Mouse (Mus musculus) midbrain, embryonic 14.5 days (tissue): Measurements from ENCODE around the gene Igfbp3. TPM values are rescaled to one million over a fixed set of nuclear protein-coding genes. Genes with fewer than 3 reads are reported as not detected.
"Not testable (repeated sequence)": the region's sequence is repeated elsewhere in the genome, so short reads cannot be mapped to it uniquely, and the experiment has no call there.

Experiments used
- ATAC-seq: fragments of 200-750 bp; cut with Nextera tagmentation; 2 replicates; pipeline ENCODE4 v1.8.0; 2017; ENCODE audit warnings: moderate number of reproducible peaks, moderate library complexity; ENCODE audit not compliant: low FRiP score, low TSS enrichment
- DNase-seq: peaks from one replicate; pipeline ENCODE4 v3.0.0-alpha.2; 2015
- H3K27ac ChIP-seq: fragments of 300-500 bp; sonication (generic); replicated peaks from 2 replicates; pipeline ENCODE4 v1.5.1; 2014; ENCODE audit warnings: mild to moderate bottlenecking, low read depth, low read length, moderate library complexity
- H3K27me3 ChIP-seq: fragments of 300-500 bp; sonication (generic); 2 replicates; pipeline ENCODE4 v1.6.1; 2014; ENCODE audit warnings: low read length, control low read depth, mixed read lengths; ENCODE audit not compliant: control insufficient read depth, insufficient read depth
- H3K36me3 ChIP-seq: fragments of 300-500 bp; sonication (generic); 2 replicates; pipeline ENCODE4 v1.6.1; 2014; ENCODE audit warnings: low read length, control low read depth; ENCODE audit not compliant: control insufficient read depth, insufficient read depth
- H3K4me1 ChIP-seq: fragments of 300-500 bp; sonication (generic); 2 replicates; pipeline ENCODE4 v1.6.1; 2014; ENCODE audit warnings: mild to moderate bottlenecking, antibody characterized with exemption, low read length, control low read depth; ENCODE audit not compliant: control insufficient read depth, insufficient read depth
- H3K4me2 ChIP-seq: fragments of 300-500 bp; sonication (generic); 2 replicates; pipeline ENCODE4 v1.6.1; 2014; ENCODE audit warnings: mild to moderate bottlenecking, low read length, moderate library complexity
- H3K4me3 ChIP-seq: fragments of 300-500 bp; sonication (generic); replicated peaks from 2 replicates; pipeline ENCODE4 v1.5.1; 2014; ENCODE audit warnings: low read depth, low read length
- H3K9ac ChIP-seq: fragments of 300-500 bp; sonication (generic); replicated peaks from 2 replicates; pipeline ENCODE4 v1.6.1; 2014; ENCODE audit warnings: mild to moderate bottlenecking, low read length, moderate library complexity
- H3K9me3 ChIP-seq: fragments of 300-500 bp; sonication (generic); 2 replicates; pipeline ENCODE4 v1.6.1; 2016; ENCODE audit warnings: low read length, control low read depth, mixed read lengths; ENCODE audit not compliant: control insufficient read depth
- WGBS: fragments of 180-500 bp; shearing (Covaris S2); extraction: QIAGEN DNeasy Blood & Tissue Kit; methylation state at CpG from one replicate; pipeline ENCODE4 v1.1.7; 2014; 5-methylcytosine and 5-hydroxymethylcytosine counted together
- polyA plus RNA-seq: library from polyadenylated mRNA; unstranded; fragments of >200 nt; fragmentation: Nextera tagmentation; extraction: Ambion mirVana; gene quantifications from 2 replicates; pipeline ENCODE4 v1.2.1, GENCODE M21; 2014

Igfbp3 gene
- polyA plus RNA-seq, 1 experiment from 2014 or later = 13.3 TPM

- ATAC-seq = no peak
- DNase-seq = no peak
- H3K27ac ChIP-seq = no peak overlapping the region
- H3K27me3 ChIP-seq = no peaks in the 10 kb centered on the region
- no peaks in the 10 kb centered on the region for H3K36me3 ChIP-seq
- WGBS = 70% methylated on average over 3 of the region's 3 CpGs
- no peak overlapping the region for H3K4me3 ChIP-seq
- no peaks in the 10 kb centered on the region for H3K9me3 ChIP-seq
- H3K4me1 ChIP-seq = no peaks in the 10 kb centered on the region
- H3K9ac ChIP-seq = no peak overlapping the region
- H3K4me2 ChIP-seq = no peak overlapping the region
Observed at GRCm38 (mm10) chr11:7234981-7235609, 21.4 kb upstream of the Igfbp3 start.

GRCm38 (mm10) chr11:7234436-7234835 lies 20.7 kb upstream of the Igfbp3 start:
- Histone ChIP-seq H3K27me3 (no peaks in the 10 kb centered on the region), H3K4me3 (no peak overlapping the region)
- 76% methylated on average over 1 of the region's 1 CpGs for WGBS

GRCm38 (mm10) chr11:7233333-7233732 lies 19.6 kb upstream of the Igfbp3 start:
- H3K36me3 ChIP-seq = no peaks in the 10 kb centered on the region
- no peak overlapping the region for H3K4me3 ChIP-seq
- H3K4me1 ChIP-seq = no peaks in the 10 kb centered on the region
- no peak for DNase-seq
- H3K27me3 ChIP-seq = no peaks in the 10 kb centered on the region
- H3K9me3 ChIP-seq = no peaks in the 10 kb centered on the region
- ATAC-seq = no peak
- H3K4me2 ChIP-seq = no peak overlapping the region
- WGBS = 90% methylated on average over 2 of the region's 2 CpGs
- no peak overlapping the region for H3K9ac ChIP-seq
- H3K27ac ChIP-seq = no peak overlapping the region

More at GRCm38 (mm10) chr11:7234436-7234835, 20.7 kb upstream of the Igfbp3 start:
- ATAC-seq (no peak), DNase-seq (peak; percentile 20)
- Histone ChIP-seq H3K9me3 (no peaks in the 10 kb centered on the region), H3K9ac (no peak overlapping the region), H3K27ac (no peak overlapping the region), H3K36me3 (no peaks in the 10 kb centered on the region), H3K4me1 (no peaks in the 10 kb centered on the region), H3K4me2 (no peak overlapping the region)

GRCm38 (mm10) chr11:7231958-7232357 lies 18.2 kb upstream of the Igfbp3 start:
- DNase-seq (no peak), ATAC-seq (no peak)
- WGBS = 90% methylated on average over 4 of the region's 4 CpGs
- H3K36me3 ChIP-seq = no peaks in the 10 kb centered on the region
- no peak overlapping the region for H3K9ac ChIP-seq
- H3K27ac ChIP-seq = no peak overlapping the region
- no peak overlapping the region for H3K4me3 ChIP-seq
- H3K4me2 ChIP-seq = no peak overlapping the region
- H3K9me3 ChIP-seq = no peaks in the 10 kb centered on the region
- H3K27me3 ChIP-seq = no peaks in the 10 kb centered on the region
- H3K4me1 ChIP-seq = no peaks in the 10 kb centered on the region

- H3K4me2 ChIP-seq = no peak overlapping the region
- no peaks in the 10 kb centered on the region for H3K4me1 ChIP-seq
- WGBS = 88% methylated on average over 4 of the region's 4 CpGs
- no peak overlapping the region for H3K4me3 ChIP-seq
- ATAC-seq = no peak
- H3K36me3 ChIP-seq = no peaks in the 10 kb centered on the region
- H3K27me3 ChIP-seq = no peaks in the 10 kb centered on the region
- H3K9ac ChIP-seq = no peak overlapping the region
- H3K9me3 ChIP-seq = no peaks in the 10 kb centered on the region
- H3K27ac ChIP-seq = no peak overlapping the region
- no peak for DNase-seq
Observed at GRCm38 (mm10) chr11:7230000-7230399, 16.3 kb upstream of the Igfbp3 start.

- Histone ChIP-seq H3K4me2 (no peak overlapping the region), H3K36me3 (no peaks in the 10 kb centered on the region), H3K9ac (no peak overlapping the region), H3K4me1 (no peaks in the 10 kb centered on the region), H3K4me3 (no peak overlapping the region), H3K9me3 (no peaks in the 10 kb centered on the region), H3K27ac (no peak overlapping the region), H3K27me3 (no peaks in the 10 kb centered on the region)
- WGBS = 83% methylated on average over 4 of the region's 4 CpGs
- ATAC-seq (no peak), DNase-seq (no peak)
Observed at GRCm38 (mm10) chr11:7228107-7228506, 14.4 kb upstream of the Igfbp3 start.

GRCm38 (mm10) chr11:7226810-7227550 lies 13.3 kb upstream of the Igfbp3 start:
- Histone ChIP-seq H3K27me3 (no peaks in the 10 kb centered on the region), H3K27ac (no peak overlapping the region), H3K9ac (no peak overlapping the region), H3K4me3 (no peak overlapping the region), H3K4me2 (no peak overlapping the region), H3K36me3 (no peaks in the 10 kb centered on the region), H3K4me1 (no peaks in the 10 kb centered on the region), H3K9me3 (no peaks in the 10 kb centered on the region)
- WGBS = 89% methylated on average over 7 of the region's 7 CpGs
- ATAC-seq = no peak
- no peak for DNase-seq

GRCm38 (mm10) chr11:7226200-7226599 lies 12.5 kb upstream of the Igfbp3 start:
- no peak for ATAC-seq

GRCm38 (mm10) chr11:7221826-7222225 lies 8.1 kb upstream of the Igfbp3 start:
- not testable (repeated sequence) for H3K4me1 ChIP-seq, DNase-seq, H3K4me3 ChIP-seq, H3K27ac ChIP-seq, H3K27me3 ChIP-seq, ATAC-seq, H3K9me3 ChIP-seq, H3K9ac ChIP-seq, H3K4me2 ChIP-seq, H3K36me3 ChIP-seq
- 78% methylated on average over 8 of the region's 8 CpGs for WGBS

More at GRCm38 (mm10) chr11:7226200-7226599, 12.5 kb upstream of the Igfbp3 start:
- DNase-seq = no peak
- H3K27ac ChIP-seq = no peak overlapping the region
- 79% methylated on average over 2 of the region's 2 CpGs for WGBS
- no peak overlapping the region for H3K9ac ChIP-seq
- no peaks in the 10 kb centered on the region for H3K4me1 ChIP-seq
- no peak overlapping the region for H3K4me2 ChIP-seq
- H3K4me3 ChIP-seq = no peak overlapping the region
- no peaks in the 10 kb centered on the region for H3K9me3 ChIP-seq
- H3K36me3 ChIP-seq = no peaks in the 10 kb centered on the region
- no peaks in the 10 kb centered on the region for H3K27me3 ChIP-seq
